Mouse (Mus musculus) gastrocnemius, postnatal 25 days (tissue): ENCODE results near the gene Tead2. TPM values are rescaled to one million over a fixed set of nuclear protein-coding genes. Genes with fewer than 3 reads are reported as not detected.
A peak's percentile ranks its signal among the peaks of the same experiment; 100 is the strongest.

ENCODE experiments used
- DNase-seq: peaks from one replicate; pipeline ENCODE4 v3.0.0; 2022
- total RNA-seq, 2 experiments: library from RNA; stranded (reverse); gene quantifications; 1 replicate in 1 of 2; 2 replicates in 1 of 2; pipeline ENCODE4 v1.2.3; 2021

Tead2 gene
- total RNA-seq, 2 experiments from 2014 or later: 2.5 to 2.8 TPM

DNA sequence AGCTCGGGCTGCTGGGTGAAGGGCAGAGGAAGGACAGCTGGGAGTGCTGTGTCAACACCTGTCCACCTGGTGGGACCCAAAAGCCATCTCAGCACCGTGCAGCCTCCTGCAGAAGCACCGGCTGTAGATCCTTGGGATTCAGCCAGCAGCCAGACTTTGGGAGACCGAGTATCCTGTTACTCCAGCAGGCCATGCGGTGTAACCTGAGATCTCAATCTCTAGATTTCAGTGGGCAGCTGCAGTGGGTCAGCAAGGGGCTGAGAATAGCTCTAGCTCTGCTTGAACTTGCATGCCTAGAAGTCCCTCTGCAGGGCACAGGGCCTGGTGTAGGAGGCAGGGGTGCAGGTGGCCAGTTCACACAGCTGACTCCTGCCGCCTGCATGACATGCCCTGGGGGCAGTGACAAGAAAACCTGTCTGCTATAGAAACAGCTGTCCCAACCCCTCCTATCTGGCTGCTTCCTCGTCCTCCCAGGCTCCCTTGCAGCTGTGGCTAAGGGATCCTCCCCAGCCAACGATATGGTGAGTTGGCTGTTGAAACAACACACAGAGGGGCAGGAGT lies 23.7 kb upstream of the Tead2 start:
- peak; percentile 77 for DNase-seq

DNA sequence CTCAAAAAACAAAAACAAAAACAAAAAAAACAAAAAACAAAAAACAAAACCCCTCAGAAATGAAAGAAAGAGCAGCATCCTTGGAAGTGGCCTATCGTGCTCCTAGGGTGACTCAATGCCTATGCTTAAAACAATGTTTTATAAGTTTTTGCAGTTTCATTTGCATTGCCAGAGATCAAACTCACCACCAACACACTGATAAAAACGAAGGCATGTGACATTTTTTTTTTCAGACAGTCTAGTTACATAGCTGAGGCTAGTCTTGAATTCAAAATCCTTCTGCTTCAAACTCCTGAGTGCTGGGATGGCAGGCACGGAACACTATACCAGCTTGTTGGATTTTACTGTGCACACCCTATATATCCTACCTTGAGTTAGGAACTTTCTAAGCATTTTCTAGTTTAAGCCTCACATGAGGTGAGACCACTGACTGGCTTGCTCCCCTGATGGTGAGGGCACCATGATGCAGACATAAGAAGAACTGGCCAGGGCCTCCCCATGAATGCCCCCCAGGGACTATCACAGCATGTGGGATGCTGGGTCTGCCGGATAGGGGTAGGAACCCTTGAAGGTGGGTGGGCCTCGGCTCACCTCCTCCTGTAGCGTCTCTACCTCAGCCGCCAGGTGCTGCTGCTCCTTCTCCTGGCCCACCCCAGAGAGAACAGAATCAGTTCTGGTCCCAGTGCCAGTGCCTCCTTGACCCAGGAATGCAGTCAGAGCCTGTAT lies 22.8 kb upstream of the Tead2 start:
- no peak for DNase-seq

DNA sequence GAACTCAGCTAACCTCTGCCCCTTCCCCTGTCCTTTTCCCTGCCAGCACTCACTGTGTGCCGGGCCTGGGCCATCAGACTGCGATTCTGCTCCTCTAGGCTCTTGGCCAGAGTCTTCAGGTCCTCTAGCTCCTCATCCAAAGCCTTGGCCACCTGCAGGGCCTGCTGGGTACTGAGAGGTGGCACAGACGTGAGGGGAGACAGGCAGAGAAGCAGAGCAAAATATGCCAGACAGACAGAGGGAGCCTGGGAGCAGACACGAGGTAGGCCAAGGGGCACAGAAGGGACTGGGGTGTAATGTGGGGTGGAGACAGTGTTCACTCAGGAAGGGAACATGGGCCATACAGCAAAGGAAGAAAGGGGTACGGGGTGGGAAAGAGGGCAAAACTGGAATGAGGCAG lies 22.1 kb upstream of the Tead2 start:
- DNase-seq: no peak

DNA sequence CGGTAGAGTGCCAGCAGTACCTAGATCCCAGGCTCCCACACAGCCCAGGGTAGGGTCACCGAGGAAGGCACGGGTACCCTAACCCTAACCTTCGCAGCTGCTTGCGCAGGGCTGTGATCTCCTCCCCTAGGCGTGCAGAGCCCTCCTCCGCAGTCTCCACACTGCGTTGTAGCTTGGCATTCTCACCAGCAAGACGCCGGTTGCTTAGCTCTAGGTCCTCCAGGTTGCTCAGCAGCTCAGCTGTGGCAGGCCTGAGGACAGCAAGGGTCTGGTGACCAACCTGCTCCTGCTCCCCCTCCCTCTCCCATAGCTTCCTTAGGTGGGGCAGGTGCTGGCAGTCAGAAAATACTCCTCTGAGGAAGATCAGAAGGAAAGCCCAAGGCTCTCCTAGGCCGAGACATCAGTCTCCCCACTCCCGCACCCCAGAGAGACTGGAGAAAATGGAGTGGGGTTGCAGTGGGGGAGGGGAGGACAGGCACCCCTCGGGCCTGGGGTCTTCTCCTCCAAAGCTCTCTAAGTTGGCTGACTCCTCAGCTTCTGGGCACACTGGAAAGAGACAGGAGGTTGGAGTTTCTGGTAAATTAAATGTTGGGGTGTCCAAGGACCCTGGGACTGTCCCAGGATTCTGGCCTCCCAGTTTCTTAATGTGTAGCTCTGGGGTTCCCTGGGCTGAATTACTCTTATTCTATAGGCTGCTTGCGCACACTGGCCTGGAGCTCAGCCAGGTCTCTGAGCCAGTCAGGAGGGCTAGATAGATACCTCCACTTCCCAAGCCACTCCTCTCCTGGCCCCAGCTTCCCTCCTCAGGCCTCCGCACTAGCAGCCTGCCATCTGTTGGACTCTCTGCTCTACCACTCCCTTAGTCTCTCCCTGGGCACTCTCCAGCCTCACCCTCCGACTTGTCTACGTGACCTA lies 21.4 kb upstream of the Tead2 start:
- DNase-seq: no peak

DNA sequence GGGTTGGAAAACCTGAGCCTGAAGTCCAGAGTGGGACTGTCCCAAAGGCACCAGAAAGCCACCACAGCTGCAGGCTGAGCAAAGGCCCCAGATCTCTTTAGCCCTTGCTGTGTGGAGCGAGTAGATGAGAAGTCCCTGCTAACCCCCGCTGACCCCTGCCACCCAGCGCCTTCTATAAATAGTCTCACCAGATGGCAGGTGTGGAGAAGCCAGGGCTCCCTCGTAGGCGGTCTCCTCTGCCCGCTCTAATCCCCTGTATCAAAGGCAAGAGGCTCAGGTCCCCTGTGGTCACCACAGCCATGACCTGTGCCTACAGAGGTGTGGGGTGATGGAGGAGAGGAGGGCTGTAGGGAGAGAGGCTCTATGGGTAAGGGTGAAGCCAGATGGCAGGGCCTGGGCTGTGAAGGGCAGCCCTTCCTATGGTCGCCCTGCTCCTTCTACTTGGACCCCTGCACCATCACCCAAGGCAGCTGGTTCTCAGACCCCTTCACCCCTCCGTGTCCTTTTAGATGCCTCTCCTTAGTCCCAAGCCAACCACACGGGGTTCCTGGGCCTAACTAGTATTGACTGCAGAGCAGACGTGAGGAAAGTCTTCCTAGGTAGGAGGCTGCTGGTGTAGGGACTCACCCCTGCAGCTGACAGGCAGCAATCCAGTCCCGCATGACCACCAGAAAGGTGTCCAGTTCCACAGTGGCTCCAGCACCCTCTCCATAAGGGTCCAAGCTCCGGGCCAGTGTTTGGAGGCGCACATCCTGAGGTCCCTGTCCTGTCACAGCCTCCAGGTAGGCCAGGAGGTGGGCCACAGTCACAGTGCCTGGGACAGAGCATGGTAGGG lies 20.0 kb upstream of the Tead2 start:
- DNase-seq: peak; percentile 48

DNA sequence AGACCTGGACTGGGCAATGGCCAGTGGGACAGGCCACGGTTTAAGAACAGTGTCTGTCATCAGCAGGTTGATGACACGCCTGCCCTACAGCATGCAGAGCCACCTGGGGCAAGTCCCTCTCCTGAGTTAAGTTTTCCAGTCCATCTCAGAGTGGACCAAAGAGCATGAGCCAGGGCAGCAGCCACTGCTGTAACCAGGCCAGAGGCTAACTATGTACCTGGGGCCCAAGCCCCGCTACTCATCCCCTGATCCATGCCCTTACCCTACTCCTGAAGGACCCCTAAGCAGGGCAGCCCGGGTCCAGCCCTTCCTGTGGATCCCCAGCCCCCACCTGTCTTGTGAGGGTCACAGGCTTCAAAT lies 19.4 kb upstream of the Tead2 start:
- no peak for DNase-seq

DNA sequence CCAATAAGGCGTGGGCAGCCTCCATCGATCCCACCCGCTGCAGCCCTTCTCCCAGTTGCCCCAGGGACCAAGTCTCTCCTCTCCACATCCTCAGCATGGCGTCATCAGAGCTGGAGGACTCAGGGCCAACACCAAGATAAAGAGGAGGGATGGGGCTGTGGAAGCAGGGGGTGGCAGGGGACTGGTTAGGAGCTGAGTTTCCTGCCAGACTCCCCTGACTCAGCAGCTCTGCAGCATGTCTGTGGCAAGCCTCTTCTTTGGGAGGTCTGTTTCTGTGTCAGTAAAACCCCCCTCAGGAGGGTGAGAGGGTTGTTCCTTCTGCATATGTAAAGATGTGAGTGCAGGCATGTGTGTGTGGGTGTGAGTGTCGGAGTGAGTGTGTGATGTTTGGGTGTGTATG lies 18.6 kb upstream of the Tead2 start:
- DNase-seq: no peak

DNA sequence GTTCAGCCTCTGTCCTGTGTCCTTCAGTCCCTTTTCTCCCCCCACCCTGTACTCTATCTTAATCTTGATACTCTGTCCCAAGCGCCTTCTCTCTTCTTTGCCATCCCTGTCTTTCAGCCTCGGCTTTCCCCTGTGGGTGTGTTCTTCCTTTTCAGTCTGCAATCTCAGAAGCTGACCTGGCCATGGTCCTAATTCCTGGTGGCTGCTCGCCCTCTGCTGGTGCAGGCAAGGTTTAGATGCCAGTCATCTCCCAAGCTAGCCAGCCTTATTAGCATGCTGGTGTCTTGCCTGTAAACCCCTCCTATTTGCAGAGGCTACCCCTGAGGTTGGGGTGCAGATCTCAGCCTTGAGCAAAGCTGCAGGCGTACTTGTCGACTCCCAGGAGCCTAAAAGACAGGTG lies 17.1 kb upstream of the Tead2 start:
- peak; percentile 60 for DNase-seq

DNA sequence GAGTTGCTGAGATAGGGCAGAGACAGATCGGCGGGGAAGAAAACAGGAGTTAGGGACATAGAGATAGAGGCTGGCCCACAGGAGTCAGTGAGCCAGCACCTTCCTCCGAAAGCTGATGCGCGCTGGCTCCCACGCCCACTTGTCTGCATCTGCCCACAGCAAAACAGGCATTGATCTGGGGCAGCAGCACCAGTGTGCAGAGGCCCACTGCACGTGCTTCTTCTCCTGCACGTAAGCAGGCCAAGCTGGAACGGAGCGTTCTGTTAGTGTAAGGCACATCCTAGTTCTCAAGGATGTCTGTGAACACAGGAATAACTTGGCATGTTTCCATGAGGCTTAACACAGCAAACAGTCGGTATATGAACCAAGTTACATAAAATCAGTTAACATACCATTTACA lies 16.6 kb upstream of the Tead2 start:
- DNase-seq: no peak

DNA sequence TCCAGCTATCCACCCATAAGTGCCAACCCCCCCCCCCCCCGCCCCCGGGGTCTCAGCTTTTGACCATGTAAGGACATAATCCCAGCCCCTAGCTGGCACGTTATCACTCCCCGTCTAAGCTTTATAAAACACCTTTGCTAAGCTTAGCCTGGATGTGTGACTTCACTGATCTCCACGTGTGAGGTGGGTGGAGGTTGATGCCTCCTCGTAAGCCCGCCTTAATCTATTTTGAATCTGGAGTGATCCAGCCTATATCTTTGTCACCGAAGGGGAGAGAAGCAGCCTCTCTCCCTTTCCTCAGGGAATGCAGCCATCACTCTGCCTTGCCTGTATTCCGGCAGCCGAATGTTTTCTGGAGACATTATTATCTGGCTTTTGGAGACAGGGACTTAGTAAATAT lies 12.9 kb upstream of the Tead2 start:
- DNase-seq: no peak

DNA sequence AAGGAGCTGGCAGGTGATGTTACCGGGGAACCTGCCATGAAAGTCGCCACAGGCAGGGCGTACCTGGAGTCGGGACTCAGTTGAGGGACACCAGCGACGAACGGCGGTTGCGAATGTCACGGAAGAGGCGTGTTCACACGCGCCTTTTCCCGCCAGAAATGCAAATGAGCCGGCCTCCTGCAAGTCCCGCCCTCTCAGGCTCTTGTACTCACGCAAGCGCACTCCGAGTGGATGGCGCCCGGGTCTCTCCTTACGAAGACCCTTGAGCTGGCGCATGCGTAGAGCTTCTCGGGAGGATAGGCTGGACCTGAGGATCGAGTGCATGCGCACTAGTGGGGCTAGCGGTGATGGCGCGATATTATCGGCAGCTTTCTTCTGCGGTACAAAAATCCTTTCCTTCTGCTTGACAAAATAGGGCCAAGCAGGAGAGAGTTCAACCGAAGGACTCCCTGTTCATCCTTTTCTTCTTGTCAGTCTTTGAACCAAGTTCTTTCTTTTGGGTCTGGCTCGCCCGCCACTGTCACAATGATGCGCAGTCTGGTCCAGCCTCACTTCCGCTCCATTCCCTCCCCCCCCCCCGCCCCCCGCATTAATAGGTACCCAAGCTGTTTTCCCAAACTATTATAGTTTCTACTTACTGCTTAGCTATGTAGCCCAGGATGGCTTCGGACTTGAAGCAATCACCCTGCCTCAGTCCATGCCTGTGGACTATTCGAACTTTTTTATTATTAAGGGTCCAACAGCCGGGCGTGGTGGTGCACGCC lies 11.0 kb upstream of the Tead2 start, which contains the start of gene Ccdc155:
TSS of gene Ccdc155 (minus strand) at position 513 of the 764 bp plus-strand sequence.
- DNase-seq: peak; percentile 79

DNA sequence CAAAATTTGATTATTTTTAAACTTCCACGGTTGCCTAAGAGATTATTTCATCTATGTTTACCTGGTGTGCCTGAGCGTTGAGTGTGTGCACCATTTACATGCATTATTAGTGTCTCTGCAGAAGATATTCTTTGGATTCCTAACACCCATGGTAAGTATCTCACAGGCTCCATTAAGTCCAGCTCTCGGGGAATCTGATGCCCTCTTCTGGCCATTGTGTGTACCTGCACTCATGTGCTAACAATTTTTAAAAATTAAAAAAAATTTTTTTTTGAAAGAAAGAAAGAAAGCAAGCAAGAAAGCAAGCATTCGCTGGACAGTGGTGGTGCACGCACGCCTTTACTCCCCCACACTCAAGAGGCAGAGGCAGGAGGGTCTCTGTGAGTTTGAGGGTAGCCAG lies 7.3 kb upstream of the Tead2 start:
- DNase-seq: no peak

DNA sequence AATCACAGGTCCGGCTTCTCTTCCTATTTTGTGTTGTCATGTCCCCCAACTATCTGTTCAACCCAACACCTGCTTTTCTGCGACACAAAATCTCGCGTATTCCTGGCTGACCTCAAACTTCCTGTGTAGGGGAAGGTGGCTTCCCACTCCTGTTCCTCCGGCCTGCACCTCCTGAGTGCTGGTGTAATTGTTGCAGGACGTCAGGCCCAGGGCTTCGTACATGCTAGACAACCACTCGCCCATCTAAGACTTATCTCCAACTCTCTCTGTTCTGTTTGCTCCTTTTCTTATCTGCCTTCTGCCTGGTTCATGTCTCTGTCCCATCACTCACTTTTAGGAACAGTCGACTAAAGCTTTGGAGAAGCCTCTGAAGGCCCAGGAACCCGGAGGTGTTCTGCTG lies 4.5 kb upstream of the Tead2 start:
- DNase-seq: no peak

DNA sequence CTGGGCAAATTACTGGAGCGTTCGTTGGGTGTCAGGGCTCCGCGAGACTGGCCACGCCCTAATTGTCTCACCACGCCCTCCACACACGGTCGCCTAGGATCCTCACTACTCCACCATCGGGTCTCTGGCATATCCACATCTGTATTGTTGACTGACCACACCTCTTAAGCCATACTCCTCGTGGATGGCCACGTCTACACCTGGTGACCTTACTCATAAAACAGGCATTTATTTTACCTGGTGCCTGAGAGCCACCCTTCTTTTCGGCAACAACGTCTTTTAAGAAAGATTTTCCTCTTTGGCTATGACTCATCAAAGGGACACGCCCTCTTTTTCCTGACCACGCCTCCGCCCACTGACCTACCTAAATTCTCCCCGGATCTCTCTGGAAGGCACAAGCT lies 3.7 kb upstream of the Tead2 start, which contains the start of gene Dkkl1:
TSS of gene Dkkl1 (minus strand) at position 297 of the 401 bp plus-strand sequence.
- DNase-seq: no peak

DNA sequence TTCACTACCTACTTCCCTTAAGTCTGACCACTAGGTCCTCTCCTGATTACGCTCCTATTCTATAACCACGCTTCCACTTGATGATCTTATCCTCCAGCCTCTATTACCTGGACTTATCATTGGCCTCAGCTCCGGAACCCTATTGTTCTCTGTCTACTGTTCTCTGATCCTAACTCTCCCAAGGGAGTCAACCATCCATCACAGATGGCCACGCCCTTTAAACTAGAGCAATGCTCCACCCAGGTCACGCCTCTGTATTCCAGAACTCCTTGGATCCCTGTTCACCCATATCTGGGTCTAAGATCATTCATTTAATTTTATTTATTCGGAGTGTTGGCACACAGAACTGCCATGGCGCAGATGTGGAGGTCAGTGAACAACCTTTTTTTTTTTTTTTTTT lies 3.2 kb upstream of the Tead2 start:
- no peak for DNase-seq

DNA sequence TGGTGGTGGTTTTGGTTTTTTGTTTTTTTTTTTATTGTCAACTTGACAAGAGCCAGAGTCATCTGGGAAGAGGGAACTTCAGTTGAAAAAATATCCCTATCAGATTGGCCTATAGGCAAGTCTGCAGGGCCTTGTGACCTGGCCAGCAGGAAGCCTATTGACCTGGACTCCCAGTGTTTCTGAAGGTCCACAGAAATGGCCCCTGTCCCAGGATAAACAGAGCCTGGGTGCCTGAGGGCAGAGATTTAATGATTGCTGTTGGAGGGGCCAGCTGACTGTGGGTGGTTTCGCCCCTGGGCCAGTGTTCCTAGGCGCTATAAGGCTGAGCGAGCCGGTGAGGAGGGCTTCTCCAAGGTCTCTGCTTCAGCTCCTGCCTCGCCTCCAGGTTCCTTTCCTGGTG lies 1.8 kb upstream of the Tead2 start:
- no peak for DNase-seq

DNA sequence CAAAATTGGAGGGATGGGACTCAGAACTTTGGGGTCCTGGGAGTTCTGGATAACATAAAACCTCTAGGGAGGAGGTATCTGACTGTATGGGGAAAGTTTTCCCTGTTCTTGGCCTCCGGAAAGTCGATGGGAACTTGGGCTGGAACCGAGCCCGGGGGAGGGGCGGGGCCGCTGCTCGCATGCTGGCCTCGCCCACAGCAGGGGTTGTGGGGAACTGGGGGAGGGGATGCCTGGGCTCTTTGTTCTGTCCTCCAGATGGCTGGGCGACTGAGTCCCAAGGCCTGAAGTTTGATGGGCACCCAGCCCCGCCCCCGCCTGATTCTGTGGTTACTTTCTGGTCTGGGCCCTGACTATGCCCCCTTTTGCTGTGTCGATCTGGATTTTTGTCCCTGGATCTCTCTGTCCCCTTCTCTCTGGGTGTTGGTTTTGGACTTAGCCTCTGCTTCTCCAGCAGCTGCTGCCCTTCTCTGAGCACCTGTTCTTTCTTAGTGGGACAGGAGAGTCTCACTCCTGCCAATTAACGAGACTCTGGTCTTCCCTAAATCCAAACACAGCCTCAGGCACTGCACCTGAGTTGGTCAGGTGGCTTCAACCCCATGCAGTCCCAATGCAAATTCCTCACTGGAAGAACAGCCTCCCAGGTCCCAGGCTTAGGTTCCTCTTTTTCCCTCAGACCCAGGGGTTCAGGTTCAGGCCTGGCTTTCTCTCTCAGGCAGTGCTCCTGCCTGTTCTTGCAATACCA lies 1.1 kb downstream of the Tead2 start:
- peak; percentile 49 for DNase-seq

DNA sequence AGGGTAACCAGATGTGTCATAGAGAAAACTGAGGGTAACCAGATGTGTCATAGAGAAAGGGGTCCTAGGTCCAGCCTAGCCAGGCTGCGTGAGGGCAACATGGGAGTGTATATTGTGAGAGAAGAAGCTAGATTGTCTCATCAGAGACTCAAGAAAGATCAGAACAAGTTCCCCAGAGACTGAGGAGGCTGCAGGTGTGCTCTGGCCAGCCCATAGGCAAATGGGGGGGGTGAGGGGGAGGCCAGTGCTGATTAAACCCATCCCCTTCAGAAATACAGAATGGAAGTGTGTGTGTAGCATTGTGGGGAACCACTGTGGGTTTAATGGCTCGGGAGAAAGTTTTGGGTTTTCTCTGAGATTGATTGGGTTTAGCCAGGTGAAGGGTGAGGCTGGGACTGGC lies 6.1 kb downstream of the Tead2 start:
- DNase-seq: no peak

DNA sequence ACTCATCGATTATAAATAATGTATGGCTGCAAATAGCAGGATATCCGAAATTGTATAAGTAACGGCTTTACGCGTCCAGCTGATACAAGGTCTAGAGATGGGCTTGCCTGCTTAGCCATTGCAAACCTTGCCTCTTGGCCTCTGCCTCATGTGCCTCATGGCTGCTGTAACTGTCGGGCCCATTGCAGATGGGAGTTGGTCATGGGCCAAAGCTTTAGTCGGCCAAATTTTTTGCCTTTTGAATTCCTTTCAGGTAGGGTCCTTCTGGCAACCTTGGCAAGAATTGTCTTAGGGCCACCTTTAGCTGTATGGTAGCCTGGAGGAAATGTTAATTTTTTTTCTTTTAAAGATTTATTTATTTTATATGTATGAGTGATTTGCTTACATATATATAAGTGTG lies 9.3 kb downstream of the Tead2 start:
- DNase-seq: no peak

DNA sequence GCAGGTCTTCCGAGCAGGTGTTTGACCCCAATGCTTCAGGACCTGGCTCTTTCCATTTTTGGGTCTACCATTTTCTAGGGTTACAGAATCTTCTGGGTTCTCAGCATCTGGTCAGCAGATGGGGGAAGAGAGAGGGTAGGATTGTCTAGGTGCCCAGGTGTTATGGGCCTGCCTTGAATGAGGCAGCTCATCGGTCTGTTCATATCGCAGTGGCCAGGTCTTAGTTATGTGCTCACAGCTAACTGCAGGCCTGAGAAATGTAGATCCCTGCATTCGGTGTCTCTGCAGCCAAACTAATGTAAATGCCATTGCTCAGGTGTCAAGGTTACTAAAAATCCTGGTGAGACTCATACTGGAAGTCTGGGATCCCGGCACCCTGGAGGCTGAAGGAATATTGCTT lies 10.9 kb downstream of the Tead2 start:
- DNase-seq: no peak

DNA sequence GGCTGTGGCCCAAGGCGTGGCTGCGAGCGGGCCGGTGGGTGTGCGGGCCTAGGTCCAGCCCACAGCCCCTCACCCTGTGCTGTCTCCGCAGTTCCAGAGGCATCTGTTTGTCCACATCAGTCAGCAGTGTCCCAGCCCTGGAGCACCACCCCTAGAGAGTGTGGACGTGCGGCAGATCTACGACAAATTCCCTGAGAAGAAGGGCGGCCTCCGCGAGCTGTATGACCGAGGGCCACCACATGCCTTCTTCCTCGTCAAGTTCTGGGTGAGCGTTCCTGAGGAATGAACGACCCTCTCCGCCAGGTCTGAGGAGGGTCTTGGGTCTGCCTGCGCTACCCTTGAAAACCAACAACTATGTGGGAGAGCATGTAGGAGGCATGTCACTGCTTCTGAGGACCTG lies 13.0 kb downstream of the Tead2 start:
- no peak for DNase-seq
